Mouse (Mus musculus) kidney, adult 8-10 months (tissue): ENCODE results near the gene Pms1.

Experiments
- DNase-seq, 2 experiments: peaks; one replicate each; pipeline ENCODE4 v3.0.0; 2022

Gene Pms1

GRCm38 (mm10) chr1:53191234-53191633, 105.6 kb downstream of the Pms1 start:
- no peak for DNase-seq

- DNase-seq = no peak
These were observed 107.2 kb downstream of the Pms1 start for GRCm38 (mm10) chr1:53189620-53190019.

DNA sequence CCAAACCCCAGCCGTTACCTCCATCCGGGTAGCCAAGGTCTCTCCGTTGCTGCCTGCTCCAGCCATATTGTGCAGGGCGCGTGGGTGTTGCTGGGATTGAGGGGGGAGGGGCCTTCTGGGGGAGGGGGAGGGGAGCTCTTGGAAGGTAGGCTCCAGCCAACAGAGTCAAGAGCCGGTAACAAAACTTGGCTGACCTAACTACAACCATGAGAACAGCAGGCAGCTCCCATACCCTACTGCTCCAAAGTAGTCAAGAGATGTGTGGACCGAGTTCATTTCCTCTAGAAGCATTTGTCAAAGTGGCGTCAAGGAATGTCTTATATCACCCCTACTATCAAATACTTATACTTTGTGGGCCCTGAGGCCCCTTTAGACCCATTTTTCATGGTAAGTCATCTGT, 109.3 kb downstream of the Pms1 start, which contains the start of gene 1700019A02Rik:
1700019A02Rik (minus strand) TSS at position 101 of the 400 bp plus-strand sequence.
- no peak for DNase-seq

- no peak for DNase-seq
These were observed 110.5 kb downstream of the Pms1 start for GRCm38 (mm10) chr1:53186301-53186700.

DNA sequence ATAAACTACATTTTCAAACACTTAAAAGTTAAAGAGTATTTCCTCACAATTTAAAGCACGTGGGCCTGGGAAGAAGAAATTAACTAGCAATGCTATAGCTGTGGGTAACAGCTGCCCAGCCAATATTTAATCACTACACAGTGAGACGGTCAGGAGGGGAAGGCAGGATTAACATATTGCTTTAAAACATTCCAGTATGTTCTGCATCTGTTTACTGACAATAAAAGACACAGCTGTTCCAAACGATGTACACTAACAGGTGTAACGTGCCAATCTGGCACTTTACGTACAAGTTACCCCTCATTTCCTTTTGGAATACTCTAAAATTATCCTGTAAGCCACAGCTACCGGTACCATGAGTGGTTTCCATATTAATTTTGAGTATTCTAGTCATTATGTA, 139.1 kb downstream of the Pms1 start:
- DNase-seq = no peak
